Mouse (Mus musculus): ENCODE measurements around the gene Gmnn.
A peak's percentile ranks its signal among the peaks of the same experiment; 100 is the strongest.

DNA sequence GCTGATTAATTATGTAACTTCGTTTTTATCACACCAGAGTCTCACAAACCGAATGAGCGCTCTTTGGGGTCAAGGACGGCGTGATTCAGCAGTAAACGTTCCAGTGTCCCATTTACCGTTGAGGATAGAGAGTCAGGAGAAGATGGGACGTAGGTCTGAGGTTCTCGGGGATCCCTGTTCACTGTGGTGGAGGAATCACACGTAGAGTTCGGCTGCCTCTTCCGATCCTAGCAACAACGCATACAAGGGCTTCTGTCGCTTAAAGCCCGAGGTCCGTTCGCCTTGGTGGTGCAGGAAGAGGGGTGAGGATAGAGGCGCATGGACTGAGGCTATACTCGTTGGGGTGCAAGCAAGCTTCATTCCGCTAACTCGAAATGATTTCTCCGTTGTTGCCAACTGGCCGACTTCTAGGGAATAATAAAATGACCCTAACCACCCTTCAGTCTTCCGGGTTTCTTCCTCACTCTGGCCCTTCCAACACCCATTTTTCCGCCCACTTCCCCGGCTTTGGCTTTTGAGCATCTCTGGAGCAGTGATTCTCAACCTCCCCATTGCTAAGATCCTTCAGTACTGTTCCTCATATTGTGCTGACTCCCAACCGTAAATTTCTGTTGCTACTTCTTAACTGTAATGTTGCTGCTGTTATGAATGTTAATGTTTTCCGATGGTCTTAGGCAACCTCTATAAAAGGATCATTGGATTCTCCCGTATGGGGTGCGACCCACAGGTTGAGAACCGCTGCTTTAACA, 38.4 kb upstream of the Gmnn start:
- TF ChIP-seq POLR2A (IDR thresholded peaks at IDR 0.05; ENCODE audit: control insufficient read depth in 1 of 2, insufficient read depth in 1 of 2, low read depth in 1 of 2, low read length in 2 of 2, poor library complexity in 1 of 2) (no peak; a peak in 1 of 4 replicates), CTCF (IDR thresholded peaks at IDR 0.05 in 2 of 3, conservative IDR thresholded peaks at IDR 0.05 in 1 of 3; ENCODE audit: control insufficient read depth in 1 of 3, insufficient read depth in 1 of 3, low read depth in 2 of 3, low read length in 3 of 3, poor library complexity in 1 of 3, severe bottlenecking in 1 of 3) (no peak), USF2 (IDR thresholded peaks at IDR 0.05; ENCODE audit: borderline replicate concordance in 1 of 2, insufficient read depth in 1 of 2, low read depth in 1 of 2, low read length in 2 of 2) (no peak), TBP (IDR thresholded peaks at IDR 0.05; ENCODE audit: low read depth, low read length) (peak; percentile 25; the same call in 1 of the 2 replicates), MAX (IDR thresholded peaks at IDR 0.05; ENCODE audit: low read length) (0 out of 2 replicates have a peak, but pooled peaks have one; percentile 22), TCF12 (IDR thresholded peaks at IDR 0.05; ENCODE audit: low read depth, low read length) (no peak), ZNF384 (IDR thresholded peaks at IDR 0.05; ENCODE audit: low read depth, low read length) (no peak), EP300 (IDR thresholded peaks at IDR 0.05; ENCODE audit: low read depth in 1 of 2, low read length in 2 of 2) (peak in 1 of 2 experiments; percentile 33; a peak in 1 of 4 replicates), E2F4 (IDR thresholded peaks at IDR 0.05; ENCODE audit: borderline replicate concordance, low read depth, low read length) (no peak), ZC3H11A (IDR thresholded peaks at IDR 0.05; ENCODE audit: low read depth, low read length) (no peak), RCOR1 (IDR thresholded peaks at IDR 0.05; ENCODE audit: low read depth, low read length) (peak; percentile 44), MEF2A (IDR thresholded peaks at IDR 0.05; ENCODE audit: extremely low read depth, insufficient replicate concordance, low read depth, low read length, poor library complexity, severe bottlenecking) (no peak), POLR2AphosphoS5 (IDR thresholded peaks at IDR 0.05; ENCODE audit: borderline replicate concordance, low read depth, low read length) (no peak), MAFK (IDR thresholded peaks at IDR 0.05; ENCODE audit: borderline replicate concordance, low read depth, low read length) (no peak)
